Mouse (Mus musculus) MEL (cell line): ENCODE measurements around the gene Tbc1d14. TPM values are rescaled to one million over a fixed set of nuclear protein-coding genes. Genes with fewer than 3 reads are reported as not detected.

ENCODE experiments used
- DNase-seq: peaks from one replicate; pipeline ENCODE4 v3.0.0; 2011; ENCODE audit warnings: low read depth, low spot score
- H3K27ac ChIP-seq: 2 replicates; pipeline ENCODE4 v1.5.1; 2012; ENCODE audit warnings: low read depth, mild to moderate bottlenecking, control low read depth, low read length, moderate library complexity; ENCODE audit not compliant: control insufficient read depth
- H3K27me3 ChIP-seq, 2 experiments: fragments of 150-350 bp in 1 of 2; sonication (generic) in 1 of 2; 2 replicates each; pipeline ENCODE4 v1.6.1; 2012; ENCODE audit warnings: low read length in 2 of 2, mild to moderate bottlenecking in 2 of 2, improper control_type of control experiment in 1 of 2, moderate library complexity in 1 of 2; ENCODE audit not compliant: insufficient read depth in 2 of 2, control insufficient read depth in 1 of 2
- H3K36me3 ChIP-seq, 2 experiments: 2 replicates each; pipeline ENCODE4 v1.6.1; 2012 to 2014; ENCODE audit warnings: low read length in 2 of 2, improper control_type of control experiment in 1 of 2, inconsistent platforms in 1 of 2, mild to moderate bottlenecking in 1 of 2; ENCODE audit not compliant: insufficient read depth in 2 of 2, control insufficient read depth in 1 of 2
- H3K4me1 ChIP-seq, 2 experiments: fragments of 150-350 bp in 1 of 2; sonication (generic) in 1 of 2; 2 replicates each; pipeline ENCODE4 v1.6.1; 2012; ENCODE audit warnings: low read length in 2 of 2, improper control_type of control experiment in 1 of 2, mild to moderate bottlenecking in 1 of 2; ENCODE audit not compliant: insufficient read depth in 2 of 2, control insufficient read depth in 1 of 2
- H3K4me3 ChIP-seq, 2 experiments: fragments of 150-350 bp in 1 of 2; sonication (generic) in 1 of 2; 2 replicates each; pipeline ENCODE4 v1.5.1; 2012; ENCODE audit warnings: low read depth in 2 of 2, low read length in 2 of 2, mild to moderate bottlenecking in 2 of 2, moderate library complexity in 2 of 2, control low read depth in 1 of 2, improper control_type of control experiment in 1 of 2; ENCODE audit not compliant: control insufficient read depth in 1 of 2, insufficient read depth in 1 of 2
- H3K79me2 ChIP-seq: 2 replicates; pipeline ENCODE4 v1.6.1; 2012; ENCODE audit warnings: mild to moderate bottlenecking, low read length, moderate library complexity; ENCODE audit not compliant: control insufficient read depth, poor library complexity, insufficient read depth
- H3K9ac ChIP-seq: 2 replicates; pipeline ENCODE4 v1.6.1; 2012; ENCODE audit warnings: low read depth, mild to moderate bottlenecking, control low read depth, low read length, moderate library complexity; ENCODE audit not compliant: control insufficient read depth, poor library complexity, severe bottlenecking
- H3K9me3 ChIP-seq: fragments of 150-350 bp; sonication (generic); replicated peaks from 2 replicates; pipeline ENCODE4 v1.6.1; 2012; ENCODE audit warnings: mild to moderate bottlenecking, low read length, improper control_type of control experiment, moderate library complexity; ENCODE audit not compliant: insufficient read depth
- BHLHE40 ChIP-seq: IDR thresholded peaks from 2 replicates; pipeline ENCODE4 v1.6.1; 2012; ENCODE audit warnings: low read depth, mild to moderate bottlenecking, inconsistent platforms, low read length, improper control_type of control experiment, borderline replicate concordance
- ELF1 ChIP-seq: IDR thresholded peaks from 2 replicates; pipeline ENCODE4 v1.6.1; 2014; ENCODE audit warnings: low read depth, mild to moderate bottlenecking, inconsistent platforms, low read length, improper control_type of control experiment, moderate library complexity
- ETS1 ChIP-seq: IDR thresholded peaks from 2 replicates; pipeline ENCODE4 v1.6.1; 2012; ENCODE audit warnings: low read depth, mild to moderate bottlenecking, inconsistent platforms, low read length, improper control_type of control experiment, moderate library complexity
- GATA1 ChIP-seq: IDR thresholded peaks from 2 replicates; pipeline ENCODE4 v1.6.1; 2011; ENCODE audit warnings: low read depth, low read length, improper control_type of control experiment
- HCFC1 ChIP-seq: IDR thresholded peaks from 2 replicates; pipeline ENCODE4 v1.6.1; 2012; ENCODE audit warnings: low read depth, mild to moderate bottlenecking, inconsistent platforms, low read length, improper control_type of control experiment, moderate library complexity
- JUND ChIP-seq: IDR thresholded peaks from 2 replicates; pipeline ENCODE4 v1.6.1; 2011; ENCODE audit warnings: low read depth, mild to moderate bottlenecking, improper control_type of control experiment, low read length
- MEF2A ChIP-seq: IDR thresholded peaks from 2 replicates; pipeline ENCODE4 v1.6.1; 2014; ENCODE audit warnings: low read depth, mild to moderate bottlenecking, inconsistent platforms, low read length, improper control_type of control experiment; ENCODE audit not compliant: poor library complexity, insufficient replicate concordance, severe bottlenecking; ENCODE audit errors: extremely low read depth
- MXI1 ChIP-seq: IDR thresholded peaks from 2 replicates; pipeline ENCODE4 v1.6.1; 2011; ENCODE audit warnings: mild to moderate bottlenecking, low read depth, low read length, improper control_type of control experiment
- MYB ChIP-seq: IDR thresholded peaks from 2 replicates; pipeline ENCODE4 v1.6.1; 2011; ENCODE audit warnings: mild to moderate bottlenecking, low read depth, low read length, improper control_type of control experiment
- NELFE ChIP-seq: IDR thresholded peaks from 2 replicates; pipeline ENCODE4 v1.6.1; 2011; ENCODE audit warnings: low read depth, low read length, improper control_type of control experiment
- POLR2A ChIP-seq, 2 experiments: IDR thresholded peaks; 2 replicates each; pipeline ENCODE4 v1.6.1; 2011 to 2012; ENCODE audit warnings: low read length in 2 of 2, mild to moderate bottlenecking in 2 of 2, control low read depth in 1 of 2, improper control_type of control experiment in 1 of 2, low read depth in 1 of 2, moderate library complexity in 1 of 2; ENCODE audit not compliant: control insufficient read depth in 1 of 2, insufficient read depth in 1 of 2, poor library complexity in 1 of 2
- POLR2AphosphoS5 ChIP-seq: IDR thresholded peaks from 2 replicates; pipeline ENCODE4 v1.6.1; 2012; ENCODE audit warnings: low read depth, borderline replicate concordance, mild to moderate bottlenecking, inconsistent platforms, low read length, moderate library complexity, mixed read lengths
- RCOR1 ChIP-seq: IDR thresholded peaks from 2 replicates; pipeline ENCODE4 v1.6.1; 2012; ENCODE audit warnings: low read depth, mild to moderate bottlenecking, inconsistent platforms, low read length, improper control_type of control experiment
- SIN3A ChIP-seq: IDR thresholded peaks from 2 replicates; pipeline ENCODE4 v1.6.1; 2012; ENCODE audit warnings: low read length, improper control_type of control experiment, inconsistent platforms
- SMC3 ChIP-seq: IDR thresholded peaks from 2 replicates; pipeline ENCODE4 v1.6.1; 2011; ENCODE audit warnings: low read depth, low read length, improper control_type of control experiment
- TAL1 ChIP-seq: IDR thresholded peaks from 2 replicates; pipeline ENCODE4 v1.6.1; 2012; ENCODE audit warnings: mild to moderate bottlenecking, inconsistent platforms, low read length, moderate library complexity, mixed read lengths
- UBTF ChIP-seq: IDR thresholded peaks from 2 replicates; pipeline ENCODE4 v1.6.1; 2012; ENCODE audit warnings: low read depth, mild to moderate bottlenecking, inconsistent platforms, low read length, improper control_type of control experiment, moderate library complexity, borderline replicate concordance; ENCODE audit not compliant: insufficient read depth
- USF1 ChIP-seq: IDR thresholded peaks from 2 replicates; pipeline ENCODE4 v1.6.1; 2014; ENCODE audit warnings: low read depth, mild to moderate bottlenecking, inconsistent platforms, low read length, improper control_type of control experiment, moderate library complexity
- USF2 ChIP-seq, 2 experiments: IDR thresholded peaks; 2 replicates each; pipeline ENCODE4 v1.6.1; 2011 to 2012; ENCODE audit warnings: improper control_type of control experiment in 2 of 2, low read length in 2 of 2, borderline replicate concordance in 1 of 2, inconsistent platforms in 1 of 2, low read depth in 1 of 2, mild to moderate bottlenecking in 1 of 2; ENCODE audit not compliant: insufficient read depth in 1 of 2
- ZKSCAN1 ChIP-seq: IDR thresholded peaks from 2 replicates; pipeline ENCODE4 v1.6.1; 2012; ENCODE audit warnings: low read depth, mild to moderate bottlenecking, inconsistent platforms, low read length, improper control_type of control experiment, moderate library complexity
- ZNF384 ChIP-seq: IDR thresholded peaks from 2 replicates; pipeline ENCODE4 v1.6.1; 2012; ENCODE audit warnings: low read depth, mild to moderate bottlenecking, inconsistent platforms, low read length, improper control_type of control experiment
- polyA plus RNA-seq, 2 experiments: library from polyadenylated mRNA; stranded (reverse) in 1 of 2; unstranded in 1 of 2; fragments of >175 nt in 1 of 2; fragments of >200 nt in 1 of 2; gene quantifications; 2 replicates each; pipeline versions ENCODE4 v1.2.1 to v1.2.4; 2012; ENCODE audit warnings: low replicate concordance in 2 of 2, low read depth in 1 of 2; ENCODE audit not compliant: insufficient read length in 2 of 2, insufficient read depth in 1 of 2, missing spikeins in 1 of 2
- total RNA-seq: library from RNA; depleted of rRNA; stranded (reverse); fragments of 300-350 nt; gene quantifications from 2 replicates; pipeline ENCODE4 v1.2.3, GENCODE M21; 2012

The Tbc1d14 gene
- total and polyA plus RNA-seq, 3 experiments: 7.3 to 35.6 TPM; not detected in 1

- Histone ChIP-seq H3K79me2 (no peaks in the 10 kb centered on the region), H3K36me3 (no peaks in the 10 kb centered on the region), H3K4me1 (no peaks in the 10 kb centered on the region), H3K4me3 (no peak overlapping the region), H3K27ac (no peak overlapping the region), H3K27me3 (no peaks in the 10 kb centered on the region), H3K9ac (no peak overlapping the region)
- DNase-seq: no peak
- no peak for TF ChIP-seq UBTF
- TF ChIP-seq USF1: no peak
- TF ChIP-seq MXI1: no peak
- TF ChIP-seq, all 39 proteins: peak for 0
- no peaks in the 10 kb centered on the region for H3K9me3 ChIP-seq
These were observed 141.1 kb downstream of the Tbc1d14 start for GRCm38 (mm10) chr5:36451872-36452389.

- DNase-seq: no peak
- Histone ChIP-seq H3K9ac (no peak overlapping the region), H3K27me3 (no peaks in the 10 kb centered on the region), H3K4me3 (no peak overlapping the region), H3K4me1 (no peaks in the 10 kb centered on the region), H3K79me2 (no peaks in the 10 kb centered on the region), H3K36me3 (no peaks in the 10 kb centered on the region), H3K9me3 (no peaks in the 10 kb centered on the region), H3K27ac (no peak overlapping the region)
- TF ChIP-seq BHLHE40 (no peak), POLR2AphosphoS5 (no peak), ZKSCAN1 (no peak), SIN3A (no peak), POLR2A (IDR thresholded peaks at IDR 0.05; ENCODE audit: control insufficient read depth in 1 of 2, insufficient read depth in 1 of 2, low read depth in 1 of 2, low read length in 2 of 2, poor library complexity in 1 of 2) (no peak), TAL1 (no peak), RCOR1 (no peak), HCFC1 (no peak), ZNF384 (no peak), MYB (no peak), SMC3 (no peak), JUND (no peak), USF2 (IDR thresholded peaks at IDR 0.05; ENCODE audit: borderline replicate concordance in 1 of 2, insufficient read depth in 1 of 2, low read depth in 1 of 2, low read length in 2 of 2) (no peak), ELF1 (no peak), GATA1 (no peak), MEF2A (no peak), NELFE (no peak), ETS1 (no peak)
These were observed 142.0 kb downstream of the Tbc1d14 start for GRCm38 (mm10) chr5:36451119-36451518.
